Mouse (Mus musculus) brain, embryonic 18.5 days (tissue): ENCODE data around the gene Nek11.

Experiments
- DNase-seq: peaks from one replicate; pipeline ENCODE4 v3.0.0-alpha.2; 2012; ENCODE audit warnings: low read depth, low spot score

Nek11 gene

GRCm38 (mm10) chr9:105313250-105313649 lies 82.1 kb downstream of the Nek11 start:
- no peak for DNase-seq

GRCm38 (mm10) chr9:105312686-105313085 lies 82.6 kb downstream of the Nek11 start:
- no peak for DNase-seq

GRCm38 (mm10) chr9:105309553-105310281 lies 85.6 kb downstream of the Nek11 start:
- no peak for DNase-seq

- DNase-seq: no peak
These were observed 89.3 kb downstream of the Nek11 start for GRCm38 (mm10) chr9:105306042-105306441.

- DNase-seq: no peak
These were observed 93.1 kb downstream of the Nek11 start for GRCm38 (mm10) chr9:105302230-105302629.

GRCm38 (mm10) chr9:105301396-105301795 lies 93.9 kb downstream of the Nek11 start:
- no peak for DNase-seq

GRCm38 (mm10) chr9:105300738-105301325 lies 94.5 kb downstream of the Nek11 start:
- no peak for DNase-seq

GRCm38 (mm10) chr9:105284670-105285069 lies 110.7 kb downstream of the Nek11 start:
- DNase-seq: no peak

- no peak for DNase-seq
These were observed 112.6 kb downstream of the Nek11 start for GRCm38 (mm10) chr9:105282725-105283124.

- no peak for DNase-seq
These were observed 120.4 kb downstream of the Nek11 start for GRCm38 (mm10) chr9:105274925-105275324.

- DNase-seq: no peak
These were observed 121.0 kb downstream of the Nek11 start for GRCm38 (mm10) chr9:105274286-105274685.

GRCm38 (mm10) chr9:105272241-105272640 lies 123.1 kb downstream of the Nek11 start:
- DNase-seq: no peak

GRCm38 (mm10) chr9:105263140-105263539 lies 132.2 kb downstream of the Nek11 start:
- DNase-seq: no peak

- DNase-seq: no peak
These were observed 137.7 kb downstream of the Nek11 start for GRCm38 (mm10) chr9:105257668-105258067.

- no peak for DNase-seq
These were observed 141.2 kb downstream of the Nek11 start for GRCm38 (mm10) chr9:105254076-105254475.

GRCm38 (mm10) chr9:105252349-105253041 lies 142.8 kb downstream of the Nek11 start:
- no peak for DNase-seq

- no peak for DNase-seq
These were observed 144.1 kb downstream of the Nek11 start for GRCm38 (mm10) chr9:105251256-105251655.

- no peak for DNase-seq
These were observed 151.3 kb downstream of the Nek11 start for GRCm38 (mm10) chr9:105244024-105244423.

GRCm38 (mm10) chr9:105214434-105214833 lies 180.9 kb downstream of the Nek11 start:
- no peak for DNase-seq

GRCm38 (mm10) chr9:105200305-105200704 lies 195.0 kb downstream of the Nek11 start:
- DNase-seq: no peak

- no peak for DNase-seq
These were observed 208.6 kb downstream of the Nek11 start for GRCm38 (mm10) chr9:105186725-105187124.

- DNase-seq: no peak
These were observed 212.9 kb downstream of the Nek11 start for GRCm38 (mm10) chr9:105182392-105182791.

- no peak for DNase-seq
These were observed 250.3 kb downstream of the Nek11 start, which contains the start of gene 1700080E11Rik for GRCm38 (mm10) chr9:105144992-105145391. Gene 1700080E11Rik (minus strand): TSS chr9:105145092.
